Mouse (Mus musculus) small intestine, adult 2 months (tissue): ENCODE results near the gene Rnf13. TPM values are rescaled to one million over a fixed set of nuclear protein-coding genes. Genes with fewer than 3 reads are reported as not detected.

ENCODE experiments used
- H3K27ac ChIP-seq: fragments of 200-500 bp; 2 replicates; pipeline ENCODE4 v1.5.1; 2012; ENCODE audit warnings: low read depth, low read length, control low read depth, inconsistent platforms; ENCODE audit not compliant: insufficient read depth
- H3K27me3 ChIP-seq: fragments of 200-500 bp; 2 replicates; pipeline ENCODE4 v1.6.1; 2012; ENCODE audit warnings: mild to moderate bottlenecking, moderate library complexity, low read length, inconsistent platforms; ENCODE audit not compliant: control insufficient read depth, insufficient read depth
- H3K36me3 ChIP-seq: fragments of 200-500 bp; 2 replicates; pipeline ENCODE4 v1.6.1; 2012; ENCODE audit warnings: mild to moderate bottlenecking, low read length, control low read depth, inconsistent platforms; ENCODE audit not compliant: control insufficient read depth, insufficient read depth
- H3K4me1 ChIP-seq: fragments of 200-500 bp; 2 replicates; pipeline ENCODE4 v1.6.1; 2012; ENCODE audit warnings: low read length, inconsistent platforms, mixed read lengths; ENCODE audit not compliant: control insufficient read depth, insufficient read depth, insufficient read length
- H3K4me3 ChIP-seq: fragments of 200-500 bp; 2 replicates; pipeline ENCODE4 v1.5.1; 2012; ENCODE audit warnings: low read depth, mild to moderate bottlenecking, control low read depth, inconsistent platforms, low read length, moderate library complexity
- CTCF ChIP-seq: fragments of 200-500 bp; IDR thresholded peaks from 2 replicates; pipeline ENCODE4 v1.5.1; 2012; ENCODE audit warnings: low read depth, mild to moderate bottlenecking, control low read depth, inconsistent platforms, low read length, moderate library complexity, mixed read lengths; ENCODE audit not compliant: insufficient replicate concordance, insufficient read length; ENCODE audit errors: extremely low read depth
- POLR2A ChIP-seq: fragments of 200-500 bp; IDR thresholded peaks from 2 replicates; pipeline ENCODE4 v1.6.1; 2012; ENCODE audit warnings: low read depth, mild to moderate bottlenecking, control low read depth, inconsistent platforms, low read length, moderate library complexity
- WGBS: fragments of 180-500 bp; shearing (Covaris S2); methylation state at CpG from one replicate; pipeline ENCODE4 v1.1.7; 2018; 5-methylcytosine and 5-hydroxymethylcytosine counted together
- polyA plus RNA-seq: library from polyadenylated mRNA; depleted of rRNA; stranded (reverse); fragments of >200 nt; gene quantifications from 2 replicates; pipeline ENCODE4 v1.2.3, GENCODE M21; 2012; rRNA removed

The Rnf13 gene
- polyA plus RNA-seq, 1 experiment: 29.1 TPM

DNA sequence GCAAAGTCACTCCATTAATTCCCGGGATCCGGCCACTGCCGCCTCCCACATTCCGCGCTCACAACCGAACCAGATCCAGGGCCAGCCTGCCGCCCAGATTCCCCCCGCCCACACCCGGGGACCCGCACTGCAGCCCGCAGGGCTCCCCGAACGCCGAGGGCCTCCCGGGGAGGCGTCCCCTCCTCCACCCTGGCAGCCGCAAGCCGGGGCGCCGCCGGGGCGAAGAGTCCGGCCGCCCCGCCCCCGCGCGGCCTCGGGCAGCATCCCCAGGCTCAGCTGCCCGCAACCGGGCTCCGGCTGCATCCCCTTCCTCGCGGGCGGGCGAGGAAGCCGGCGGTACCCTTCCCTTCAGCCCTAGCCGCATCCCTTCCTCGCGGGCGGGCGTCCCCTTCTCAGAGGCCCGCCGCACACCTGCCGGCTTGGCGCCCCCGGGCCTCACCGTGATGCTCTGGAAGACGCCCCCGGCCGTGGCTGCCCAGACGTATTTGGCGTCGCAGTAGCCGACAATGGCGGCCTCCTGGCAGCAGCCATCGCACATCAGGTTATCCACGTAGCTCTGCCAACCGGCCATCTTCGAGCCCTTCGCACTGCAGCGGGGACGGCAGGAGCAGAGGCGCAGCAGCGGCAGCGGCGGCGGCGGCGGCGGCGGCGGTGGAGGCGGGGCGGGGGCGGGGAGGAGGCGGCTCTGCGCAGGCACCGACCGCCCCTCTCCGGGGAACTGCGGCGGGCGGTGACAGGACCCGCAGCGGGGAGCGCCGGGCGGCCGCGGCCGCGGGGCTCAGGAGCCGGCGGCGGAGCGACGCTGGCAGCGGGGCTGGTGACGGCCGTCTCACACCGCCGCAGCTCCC lies 111.3 kb downstream of the Rnf13 start:
- WGBS: 1% methylated on average over 95 of the region's 104 CpGs
- peaks cover 2% of the 10 kb centered on the region for H3K4me1 ChIP-seq
- H3K4me3 ChIP-seq: peak overlapping the region; percentile 98
- TF ChIP-seq CTCF: no peak
- TF ChIP-seq POLR2A: no peak
- 0 out of 2 replicates have a peak, but pooled peaks cover 6% of the 10 kb centered on the region for H3K27me3 ChIP-seq
- H3K27ac ChIP-seq: no peak overlapping the region
- no peaks in the 10 kb centered on the region for H3K36me3 ChIP-seq

DNA sequence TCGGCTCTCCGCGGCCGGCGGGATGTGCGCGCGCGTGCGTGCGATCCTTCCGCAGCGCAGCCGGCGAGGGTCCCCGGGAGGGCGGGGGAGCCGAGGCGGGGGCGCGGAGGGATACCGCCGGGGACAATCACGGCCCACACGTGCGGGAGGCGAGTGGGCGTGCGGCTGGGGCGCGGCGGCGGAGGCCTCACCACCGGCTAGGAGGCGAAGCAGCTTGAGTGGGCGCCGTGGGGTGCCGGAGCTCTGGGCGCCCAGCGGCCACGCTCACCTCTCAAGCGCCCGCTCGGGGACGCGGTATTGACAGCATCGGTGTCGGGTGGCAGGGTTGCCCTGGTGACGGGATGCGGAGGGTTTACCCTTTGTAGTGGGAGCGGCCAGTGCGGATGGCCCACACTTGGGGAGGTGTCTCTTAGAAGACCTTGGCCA lies 111.9 kb downstream of the Rnf13 start, which contains the start of gene Pfn2:
Gene Pfn2, minus strand, starts transcription at position 320 of the 426 bp plus-strand sequence.
- H3K4me1 ChIP-seq: peaks cover 2% of the 10 kb centered on the region
- under 1% methylated on average over 52 of the region's 52 CpGs for WGBS
- peak within 1 kb of the TSS; percentile 98 for H3K4me3 ChIP-seq
- TF ChIP-seq POLR2A: no peak
- TF ChIP-seq CTCF: no peak
- 0 out of 2 replicates have a peak, but pooled peaks cover 6% of the 10 kb centered on the region for H3K27me3 ChIP-seq
- H3K36me3 ChIP-seq: no peaks in the 10 kb centered on the region
- no peak within 1 kb of the TSS for H3K27ac ChIP-seq

DNA sequence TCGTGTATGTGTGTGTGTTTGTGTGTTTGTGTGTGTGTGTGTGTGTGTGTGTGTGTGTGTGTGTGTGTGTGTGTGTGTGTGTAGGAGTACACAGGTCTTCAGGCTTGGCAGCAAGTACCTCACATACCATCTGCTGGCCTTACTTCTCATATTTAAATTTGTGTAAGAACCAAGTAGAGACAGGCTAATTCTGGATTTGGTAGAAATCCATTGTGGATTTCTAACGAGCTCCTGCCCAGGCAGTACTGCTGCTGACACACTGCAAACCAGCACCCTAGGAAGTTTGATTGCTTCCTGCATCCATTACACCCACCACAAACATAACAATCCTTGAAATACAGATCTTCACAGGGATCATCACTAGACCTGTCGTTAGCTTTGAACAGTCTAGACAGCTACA lies 147.1 kb downstream of the Rnf13 start:
- H3K27ac ChIP-seq: no peak overlapping the region
- 70% methylated on average over 3 of the region's 3 CpGs for WGBS
- no peaks in the 10 kb centered on the region for H3K4me1 ChIP-seq
- H3K36me3 ChIP-seq: no peaks in the 10 kb centered on the region
- no peaks in the 10 kb centered on the region for H3K27me3 ChIP-seq
- no peak overlapping the region for H3K4me3 ChIP-seq
- TF ChIP-seq POLR2A: no peak
- no peak for TF ChIP-seq CTCF

Other genes starting within 250 kb of the Rnf13 start
- 5.4 and 6.3 TPM in 2 replicates for gene Wwtr1, start 160.2 kb upstream of the Rnf13 start, polyA plus RNA-seq
- gene Commd2, start 84.3 kb upstream of the Rnf13 start, polyA plus RNA-seq: 7.2 and 9.3 TPM in 2 replicates
- gene Ankub1, start 43.3 kb upstream of the Rnf13 start, polyA plus RNA-seq: not detected in 2 replicates
- gene Pfn2, start 112.0 kb downstream of the Rnf13 start, polyA plus RNA-seq: 0.33 and 0.95 TPM in 2 replicates